Mouse (Mus musculus): ENCODE results near the gene Dtd2. TPM values are rescaled to one million over a fixed set of nuclear protein-coding genes. Genes with fewer than 3 reads are reported as not detected.

Gene Dtd2
- 12.4 TPM for polyA plus RNA-seq (2017; shearing (Covaris generic))

DNA sequence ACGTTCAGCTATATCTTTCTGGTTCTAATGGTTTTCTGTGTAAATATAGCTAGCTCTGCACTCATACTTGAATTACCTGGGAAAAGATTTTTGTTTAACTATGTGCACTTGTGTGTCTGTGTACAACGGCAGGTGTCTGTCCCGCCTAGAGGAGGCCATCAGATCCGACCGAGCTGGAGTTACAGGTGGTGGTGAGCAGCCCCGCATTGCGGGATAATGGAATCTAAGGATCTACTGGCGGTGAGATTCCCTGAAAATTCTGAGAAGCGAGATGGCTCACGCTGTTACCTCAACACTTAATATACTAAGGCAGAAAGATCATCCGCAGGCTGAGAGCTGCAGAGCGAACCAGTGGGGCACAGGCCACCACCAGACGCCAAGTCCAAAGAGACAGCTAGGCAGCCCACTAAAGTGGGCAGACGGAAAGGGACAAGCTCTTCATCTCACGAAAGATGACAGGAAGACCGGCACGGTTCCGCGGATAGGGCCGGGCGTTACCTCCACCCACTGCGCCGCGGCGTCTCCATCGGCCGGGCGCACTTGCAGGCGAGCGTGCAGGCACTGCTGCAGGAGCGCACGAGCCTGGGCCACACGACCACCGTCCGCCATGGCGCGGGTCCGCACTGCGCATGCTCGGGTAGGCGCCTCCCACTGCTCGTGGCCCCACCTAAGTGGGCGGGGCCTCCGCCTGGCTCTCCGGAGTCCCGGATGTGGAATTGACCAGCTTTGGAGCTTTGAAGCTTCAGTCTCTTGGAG lies at the start of gene Dtd2:
Gene Dtd2 (minus strand): TSS at position 625 of the 756 bp plus-strand sequence.

DNA sequence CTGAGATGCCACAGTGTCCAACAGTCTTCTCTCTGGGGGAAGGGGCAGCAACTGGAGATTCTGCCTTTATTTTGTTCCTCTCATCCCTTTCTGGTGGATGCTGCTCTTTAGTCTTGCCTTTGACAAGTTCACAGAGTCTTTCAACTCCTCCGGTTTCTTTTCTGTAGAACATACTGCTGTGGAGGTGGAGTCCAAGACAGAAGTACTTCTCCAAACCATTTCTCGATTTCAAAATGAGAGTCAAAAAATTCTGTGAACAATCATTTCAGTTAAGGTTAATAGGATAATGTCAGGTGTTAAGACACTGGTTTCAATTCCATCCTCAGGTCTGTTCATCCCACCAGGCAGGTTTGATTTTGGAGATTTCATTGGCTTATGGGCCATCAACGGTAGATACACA lies 21.7 kb upstream of the Dtd2 start, which contains the start of gene Gpr33:
Gene Gpr33 (minus strand): TSS at position 101 of the 400 bp plus-strand sequence.

GRCm38 (mm10) chr12:51971070-51971664 lies 35.1 kb downstream of the Dtd2 start, which contains the start of gene Heatr5a:
Gene Heatr5a (minus strand): TSS chr12:51971321.

Other genes starting within 250 kb of the Dtd2 start
- 87.9 TPM for gene Hectd1, start 177.0 kb downstream of the Dtd2 start, polyA plus RNA-seq (2017; shearing (Covaris generic))
- 9.1 TPM for gene Heatr5a, start 35.2 kb downstream of the Dtd2 start, polyA plus RNA-seq (2017; shearing (Covaris generic))
- not detected for gene Gpr33, start 21.6 kb upstream of the Dtd2 start, polyA plus RNA-seq (2017; shearing (Covaris generic))
- 7.0 TPM for gene Nubpl, start 91.2 kb upstream of the Dtd2 start, polyA plus RNA-seq (2017; shearing (Covaris generic))